Mouse (Mus musculus): Measurements from ENCODE around the gene Sema4c.

- TF ChIP-seq GATA1 (IDR thresholded peaks at IDR 0.05; ENCODE audit: borderline replicate concordance, low read length) (no peak), FLI1 (IDR thresholded peaks at IDR 0.05; ENCODE audit: low read length) (no peak)
Observed at GRCm38 (mm10) chr1:36524058-36524457, 34.1 kb downstream of the Sema4c start.
